Mouse (Mus musculus) adipose tissue, adult 10 weeks (tissue): Measurements from ENCODE around the gene Tpbgl. TPM values are rescaled to one million over a fixed set of nuclear protein-coding genes. Genes with fewer than 3 reads are reported as not detected.

Experiments used
- polyA plus RNA-seq: library from polyadenylated mRNA; stranded (reverse); fragments of 350-450 nt; fragmentation: Illumina TruSeq; extraction: RNeasy Lipid Tissue Mini Kit (QIAGEN cat#74804); gene quantifications from one replicate; pipeline ENCODE4 v1.2.3, GENCODE M21; 2014; ENCODE audit warnings: low read depth, low replicate concordance

Tpbgl gene
- 2.6 TPM for polyA plus RNA-seq

DNA sequence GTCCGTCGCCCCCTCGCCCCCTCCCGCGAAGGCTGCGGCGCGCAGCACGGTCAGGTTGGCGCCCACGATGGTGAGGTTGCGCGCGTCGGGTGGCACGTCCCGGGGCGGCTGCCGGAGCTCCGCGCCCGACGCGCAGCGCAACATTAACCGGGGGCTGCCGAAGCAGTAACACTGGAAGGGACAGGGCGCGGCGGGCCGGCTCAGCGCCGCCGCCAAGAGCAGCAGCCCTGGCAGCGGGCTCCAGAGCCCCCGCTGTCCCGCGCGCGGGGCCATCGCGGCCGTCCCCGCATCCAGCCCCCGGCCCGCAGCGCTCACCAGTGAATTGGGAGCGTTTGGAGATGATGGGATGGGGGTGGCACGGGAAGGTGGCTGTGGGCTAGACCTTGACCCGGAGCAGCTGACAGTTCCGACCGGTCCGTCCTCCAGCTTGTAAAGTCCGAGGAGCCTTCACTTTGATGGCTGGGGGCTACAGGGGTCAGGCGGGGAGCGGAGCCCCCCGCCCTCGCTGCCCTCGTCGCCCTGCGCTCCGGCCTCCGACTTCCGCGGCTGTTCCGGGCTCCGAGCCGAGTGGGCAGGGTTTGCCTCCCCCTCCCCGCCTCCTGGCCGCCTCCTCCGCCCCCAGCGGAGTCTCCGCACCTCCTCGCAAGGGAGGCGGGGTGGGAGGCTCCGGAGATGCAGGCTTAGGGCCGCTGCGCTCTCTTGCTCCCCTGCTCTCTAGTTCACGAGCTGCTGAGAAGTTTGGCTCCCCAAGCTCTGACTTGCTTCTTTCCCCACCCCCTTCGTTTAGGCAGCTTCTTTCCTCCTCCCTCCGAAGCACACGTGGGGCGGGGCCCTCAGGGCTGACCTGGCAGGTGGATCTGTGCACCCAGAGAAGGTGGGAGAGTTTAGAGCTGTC, at the start of gene Tpbgl:
Tpbgl (minus strand) TSS at position 728 of the 895 bp plus-strand sequence.

Other genes starting within 250 kb of the Tpbgl start
- 9.2 TPM for gene Gdpd5, start 245.7 kb downstream of the Tpbgl start, polyA plus RNA-seq
- 1.1 TPM for gene Klhl35, start 161.1 kb downstream of the Tpbgl start, polyA plus RNA-seq
- 993 TPM for gene Rps3, start 143.4 kb downstream of the Tpbgl start, polyA plus RNA-seq
- 40.4 TPM for gene Arrb1, start 91.6 kb downstream of the Tpbgl start, polyA plus RNA-seq
- gene Slco2b1, start 84.2 kb upstream of the Tpbgl start, polyA plus RNA-seq: 45.8 TPM
- gene Olfr520, start 103.2 kb upstream of the Tpbgl start, polyA plus RNA-seq: not detected
- not detected for gene Olfr521, start 136.4 kb upstream of the Tpbgl start, polyA plus RNA-seq
- gene Neu3, start 201.3 kb upstream of the Tpbgl start, polyA plus RNA-seq: 5.4 TPM
- 6.9 TPM for gene Xrra1, start 232.0 kb upstream of the Tpbgl start, polyA plus RNA-seq
- 215 TPM for gene Spcs2, start 236.4 kb upstream of the Tpbgl start, polyA plus RNA-seq